Mouse (Mus musculus): ENCODE results near the gene Ern1.

Gene Ern1

DNA sequence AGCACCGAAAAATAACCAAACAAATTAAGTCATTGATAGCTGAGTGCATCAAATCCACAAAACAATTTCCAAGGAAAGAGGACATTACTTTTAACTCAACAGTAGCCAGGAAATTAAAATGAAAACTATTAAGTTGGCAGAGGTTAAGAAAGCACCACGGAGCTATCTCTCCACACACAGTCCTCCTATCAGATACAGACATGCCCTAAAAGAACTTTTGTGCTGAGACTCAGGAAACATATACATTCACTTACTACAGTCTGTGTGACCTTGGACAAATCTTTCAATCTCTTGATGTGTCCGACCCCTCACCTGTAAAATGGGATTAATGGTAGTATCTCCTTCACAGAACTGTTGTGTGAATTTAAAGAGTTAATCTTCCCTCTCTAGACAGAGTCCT is 101.2 kb downstream of the Ern1 start:
- DNase-seq: no peak

DNA sequence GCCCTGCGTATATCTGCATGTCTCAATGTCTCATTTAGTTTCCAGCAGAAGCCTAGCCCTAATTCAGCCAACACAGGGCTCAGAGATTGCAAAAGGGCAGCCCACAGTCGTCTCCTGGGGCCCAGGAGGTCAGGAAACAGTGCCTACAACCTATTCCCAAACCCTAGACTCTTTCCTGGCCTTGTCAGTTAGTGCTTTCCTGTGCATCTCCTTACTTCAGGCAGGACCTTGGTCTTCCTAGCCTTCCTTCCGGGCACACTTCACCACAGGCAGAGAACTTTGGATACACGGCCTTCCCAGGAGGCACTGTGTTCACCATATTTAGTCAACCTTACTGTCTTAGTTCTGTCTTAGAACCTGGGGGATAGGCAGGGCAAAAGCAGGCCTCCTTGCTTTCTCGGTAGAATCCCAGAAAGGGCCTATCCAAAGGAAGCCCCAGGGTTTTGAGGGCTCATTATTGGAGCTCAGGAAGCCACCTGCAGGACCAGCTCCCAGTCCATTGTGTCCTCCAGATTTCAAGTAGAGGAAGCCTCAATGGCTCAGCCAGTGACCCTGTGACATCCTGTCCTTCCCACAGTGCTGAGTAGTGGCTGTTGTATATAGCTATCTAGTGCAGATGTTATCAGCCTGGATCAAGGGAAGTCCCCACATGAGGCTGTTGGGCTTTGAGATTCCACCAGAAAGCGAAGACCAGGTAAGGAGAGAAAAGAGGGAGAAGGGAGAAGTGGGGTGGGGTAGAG is 104.4 kb downstream of the Ern1 start:
- DNase-seq: no peak

GRCm38 (mm10) chr11:106382424-106382823 is 105.2 kb downstream of the Ern1 start:
- no peak for DNase-seq

DNA sequence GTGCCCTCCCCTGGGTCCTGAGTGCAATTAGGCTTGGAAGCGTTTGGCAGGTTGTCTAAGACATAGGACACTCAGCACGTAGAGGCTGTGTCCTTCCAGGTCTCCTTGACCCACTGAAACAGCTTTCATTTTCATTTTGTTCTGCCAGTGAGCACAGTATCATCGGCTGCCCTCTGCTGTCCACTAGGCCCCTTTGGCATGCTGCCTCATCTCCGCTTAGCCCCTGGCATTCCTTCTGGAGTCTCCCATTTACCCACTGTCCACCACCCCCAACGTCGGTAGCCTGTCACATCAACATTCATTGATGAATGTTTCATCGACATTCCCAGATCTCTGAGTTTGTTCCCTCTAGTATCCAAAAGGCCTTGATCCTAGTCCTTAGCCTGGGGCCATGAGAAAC is 105.8 kb downstream of the Ern1 start:
- DNase-seq: no peak

- no peak for DNase-seq
These were observed 106.6 kb downstream of the Ern1 start for GRCm38 (mm10) chr11:106381011-106381410.

DNA sequence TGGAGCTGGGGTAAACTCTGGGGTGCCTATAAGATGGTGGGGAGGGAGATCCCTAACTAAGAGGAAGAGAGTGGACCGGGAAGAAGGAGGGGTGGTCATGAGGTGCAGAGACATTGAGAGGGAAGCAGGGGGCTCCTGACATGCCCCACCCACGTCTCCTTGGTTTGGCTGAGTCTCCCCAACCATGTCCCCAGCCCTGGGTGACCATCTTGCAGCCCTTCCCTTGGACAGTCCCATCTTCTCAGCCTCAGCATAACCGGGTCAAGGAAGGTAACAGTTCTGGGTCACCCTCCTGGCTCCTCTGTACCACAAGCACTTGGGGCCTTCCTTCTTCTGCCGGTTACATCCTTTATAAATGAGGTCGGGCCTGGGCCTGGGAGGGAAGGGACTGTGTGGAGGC is 112.7 kb downstream of the Ern1 start:
- DNase-seq: peak; percentile 34

DNA sequence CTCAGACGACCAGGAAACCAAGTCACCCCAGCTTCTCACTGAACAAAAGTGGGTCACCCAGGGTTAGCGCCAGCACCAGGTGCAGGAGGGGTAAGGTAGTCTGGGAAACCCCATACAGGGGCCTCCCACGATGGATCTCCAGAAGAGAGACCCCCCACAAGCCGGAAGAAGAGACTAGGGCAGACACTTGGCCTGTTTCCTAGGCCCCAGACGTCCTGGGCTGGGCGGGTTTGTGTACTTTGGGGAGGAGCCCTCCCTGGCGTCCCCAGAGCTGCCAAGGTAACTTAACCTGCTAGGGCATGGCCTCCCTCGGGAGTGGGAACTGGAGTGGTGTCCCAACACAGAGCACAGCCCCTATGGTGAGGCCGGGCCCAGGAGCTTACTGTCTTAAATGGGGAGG is 113.1 kb downstream of the Ern1 start:
- peak; percentile 78 for DNase-seq

DNA sequence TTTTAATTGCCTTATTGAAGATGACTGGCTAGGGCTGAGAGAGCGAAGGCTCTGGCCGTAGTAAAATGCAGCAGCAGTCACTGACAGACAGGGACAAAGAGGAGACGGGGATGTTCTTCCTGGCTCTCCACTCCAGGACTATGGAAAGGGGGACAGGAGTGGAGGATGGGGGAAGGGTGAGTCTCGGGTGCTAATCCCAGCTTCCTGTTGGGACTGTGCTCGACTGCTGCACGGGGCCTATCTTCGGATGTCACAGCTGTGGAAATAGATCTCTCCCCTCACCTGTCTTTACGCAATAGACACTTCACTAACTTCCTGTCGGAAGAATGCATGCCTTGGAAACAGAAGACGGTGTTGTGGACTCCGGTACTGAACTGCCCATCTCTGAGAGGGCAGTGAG is 113.7 kb downstream of the Ern1 start:
- DNase-seq: no peak

DNA sequence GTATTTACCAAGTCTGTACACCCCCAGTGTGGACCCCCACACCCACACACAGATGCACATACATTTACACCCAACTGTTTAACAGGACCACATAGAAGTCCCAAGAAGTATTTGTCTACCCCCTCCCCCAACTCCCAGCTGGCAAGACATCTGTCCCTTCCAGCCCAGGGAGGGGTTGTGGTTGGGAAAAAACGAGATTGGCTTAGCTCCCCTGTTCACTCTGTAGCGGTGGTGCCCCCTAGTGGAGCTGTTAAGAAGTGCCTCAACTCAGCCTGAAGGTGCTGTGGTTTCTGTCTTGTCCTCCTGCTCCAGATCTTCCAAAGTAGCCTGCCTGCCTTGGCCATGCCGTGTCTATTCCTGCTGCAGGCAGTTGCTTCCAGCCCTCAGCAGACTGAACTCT is 121.3 kb downstream of the Ern1 start:
- DNase-seq: peak; percentile 84

- DNase-seq: no peak
These were observed 122.3 kb downstream of the Ern1 start, which contains the start of gene Prr29 for GRCm38 (mm10) chr11:106365366-106365765. Gene Prr29 (plus strand): TSS chr11:106365472.

DNA sequence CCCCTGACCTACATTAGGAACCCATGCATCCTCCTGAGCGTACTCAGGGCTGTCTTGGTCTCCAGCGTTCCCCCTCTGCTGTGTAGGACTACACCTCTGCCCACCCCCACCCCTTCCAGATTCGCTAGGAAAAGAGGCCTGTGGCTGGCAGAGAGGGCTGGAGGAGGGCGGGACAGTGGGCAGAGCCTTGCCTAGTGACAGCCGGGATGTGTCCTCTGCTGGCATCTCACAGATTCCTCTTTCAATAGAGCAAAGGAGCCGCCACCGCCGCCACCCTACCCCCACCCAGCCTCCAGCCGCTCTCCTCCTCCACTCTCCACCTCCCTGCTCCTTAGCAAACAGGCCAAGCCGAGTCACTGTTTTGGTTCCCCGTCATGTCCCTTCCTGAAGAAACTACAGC is 122.9 kb downstream of the Ern1 start:
- no peak for DNase-seq

GRCm38 (mm10) chr11:106359350-106359749 is 128.3 kb downstream of the Ern1 start:
- peak; percentile 55 for DNase-seq

GRCm38 (mm10) chr11:106355382-106356128 is 132.1 kb downstream of the Ern1 start:
- peak; percentile 25 for DNase-seq

DNA sequence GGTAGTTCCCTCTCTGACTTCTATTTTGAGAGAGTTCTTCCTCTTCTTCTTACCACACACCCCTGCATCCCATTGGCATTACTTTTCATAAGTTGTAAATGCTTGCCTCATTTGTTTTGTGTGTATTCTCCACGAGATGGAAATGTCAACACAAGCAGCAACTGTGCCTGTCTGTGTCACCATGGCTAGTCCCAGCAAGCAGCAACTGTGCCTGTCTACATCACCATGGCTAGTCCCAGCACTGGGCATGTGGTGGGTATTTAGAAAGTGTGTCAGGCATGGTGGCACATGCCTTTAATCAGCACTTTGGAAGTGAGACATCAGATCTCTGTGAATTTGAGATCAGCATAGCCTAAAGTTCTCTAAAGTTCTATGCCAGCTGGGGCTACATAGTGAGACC is 133.5 kb downstream of the Ern1 start:
- DNase-seq: no peak

DNA sequence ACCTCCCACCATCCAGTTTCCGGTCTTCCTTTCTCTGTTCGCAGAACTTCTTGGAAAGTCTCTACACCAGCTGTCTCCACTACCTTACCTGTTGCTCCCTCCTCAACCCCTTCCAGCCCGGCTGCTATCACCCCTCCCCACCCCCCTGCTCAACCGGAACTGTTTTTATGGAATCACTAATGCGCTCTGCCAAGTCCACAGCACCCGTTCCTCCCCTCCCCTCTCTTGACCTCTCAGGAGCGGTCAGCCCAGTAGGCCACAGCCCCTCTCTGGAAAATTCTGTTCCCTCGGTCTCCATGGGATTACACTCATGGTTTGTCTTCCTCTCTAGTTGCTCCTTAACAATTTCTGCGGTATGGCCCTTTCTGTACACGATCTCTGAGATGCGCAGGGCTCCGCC is 134.5 kb downstream of the Ern1 start, which contains the start of gene Scn4a:
Gene Scn4a, minus strand, starts transcription at position 101 of the 400 bp plus-strand sequence.
- DNase-seq: no peak

GRCm38 (mm10) chr11:106351941-106352340 is 135.7 kb downstream of the Ern1 start:
- no peak for DNase-seq

DNA sequence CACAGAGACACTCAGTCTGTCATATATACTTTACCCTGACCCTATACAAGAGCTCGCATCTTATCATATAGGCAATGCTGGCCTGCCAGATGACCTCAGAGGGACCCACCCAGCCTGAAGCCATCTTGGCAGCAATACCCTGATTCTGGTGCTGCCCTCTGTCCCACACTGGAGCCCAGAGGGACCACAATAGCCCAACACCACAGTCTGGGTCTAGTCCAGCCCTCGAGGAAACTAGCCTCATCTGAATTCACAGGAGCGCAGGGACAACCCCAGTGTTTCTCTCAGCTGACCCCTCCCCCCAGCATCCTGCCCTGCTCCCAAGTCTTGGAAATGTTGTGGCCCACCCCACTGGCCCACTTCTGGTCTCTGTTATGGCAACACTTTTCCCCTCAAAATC is 136.4 kb downstream of the Ern1 start:
- DNase-seq: no peak

DNA sequence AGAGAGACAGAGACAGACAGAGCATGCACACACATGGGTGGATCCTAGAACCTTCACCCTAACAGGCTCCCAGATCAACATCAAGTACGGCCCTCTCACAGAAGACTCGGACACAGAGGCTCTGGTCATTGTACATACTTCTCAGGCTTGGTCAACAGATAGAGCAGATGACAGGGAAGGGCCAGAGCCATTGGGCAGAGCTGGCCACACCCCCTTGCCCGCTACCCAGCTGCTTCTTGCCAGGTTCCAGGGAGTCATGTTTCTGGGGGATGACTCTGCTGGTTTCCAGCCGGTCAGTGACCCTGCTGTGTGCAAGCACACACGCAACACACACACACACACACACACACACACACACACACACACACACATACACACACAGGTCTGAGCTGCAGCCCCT is 136.8 kb downstream of the Ern1 start:
- DNase-seq: no peak

- no peak for DNase-seq
These were observed 137.9 kb downstream of the Ern1 start for GRCm38 (mm10) chr11:106349772-106350171.

- DNase-seq: no peak
These were observed 142.7 kb downstream of the Ern1 start for GRCm38 (mm10) chr11:106344910-106345309.
